Mouse (Mus musculus): ENCODE measurements around the gene Rab17. TPM values are rescaled to one million over a fixed set of nuclear protein-coding genes. Genes with fewer than 3 reads are reported as not detected.

The Rab17 gene
- total and polyA plus RNA-seq, 3 experiments = not detected

DNA sequence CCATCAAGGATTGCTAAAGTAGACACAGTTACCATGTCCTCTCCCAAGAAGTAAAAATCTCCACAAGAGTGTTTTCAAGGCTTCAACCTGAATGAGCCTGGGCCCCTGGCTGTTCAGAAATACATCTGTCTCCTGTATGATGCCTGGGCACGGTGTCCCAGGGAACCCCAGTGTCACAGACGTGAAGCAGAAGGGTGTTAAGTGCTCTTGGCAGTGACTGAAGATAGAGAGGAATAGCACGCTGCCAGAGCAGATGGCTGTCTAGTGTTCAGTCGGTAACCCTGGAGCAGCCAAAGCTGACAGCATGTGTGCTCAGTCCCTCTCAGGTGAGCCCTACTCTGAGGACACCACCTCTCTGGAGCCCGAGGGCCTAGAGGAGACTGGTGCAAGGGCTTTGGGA, 36.5 kb downstream of the Rab17 start:
- H3K4me1 ChIP-seq (ENCODE audit: control insufficient read depth in 1 of 2, insufficient read depth in 2 of 2, low read length in 2 of 2) = no peaks in the 10 kb centered on the region

DNA sequence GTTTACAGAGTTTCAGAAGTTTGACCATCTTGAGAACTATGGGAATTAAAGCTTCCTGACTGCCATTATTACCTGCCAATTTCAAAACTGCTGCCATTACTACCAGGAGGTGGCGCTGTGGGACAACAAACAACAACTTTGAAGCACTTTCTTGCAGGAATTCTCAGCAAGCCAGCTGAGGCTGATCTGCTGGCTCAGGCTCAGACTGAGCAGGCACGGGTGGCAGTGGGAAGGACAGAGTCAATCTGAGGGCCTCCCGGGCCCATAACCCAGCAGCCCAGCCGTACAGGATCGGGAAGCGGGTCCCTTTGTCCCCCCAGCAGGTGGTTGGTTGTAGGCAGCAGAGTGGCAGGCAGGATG, 40.9 kb downstream of the Rab17 start:
- DNase-seq (ENCODE audit: low read depth, low spot score) = peak; percentile 68

More for the DNA sequence above, 36.5 kb downstream of the Rab17 start:
- Histone ChIP-seq H3K79me2 (ENCODE audit: control insufficient read depth, insufficient read depth, low read length, poor library complexity) (no peaks in the 10 kb centered on the region), H3K27me3 (ENCODE audit: control insufficient read depth in 1 of 2, insufficient read depth in 2 of 2, low read length in 2 of 2) (no peaks in the 10 kb centered on the region; a peak in 1 of 4 replicates), H3K9ac (ENCODE audit: control insufficient read depth, low read depth, low read length, poor library complexity, severe bottlenecking) (no peak overlapping the region), H3K36me3 (ENCODE audit: control insufficient read depth in 1 of 2, insufficient read depth in 2 of 2, low read length in 2 of 2) (no peaks in the 10 kb centered on the region), H3K9me3 (replicated peaks; ENCODE audit: insufficient read depth, low read length) (no peaks in the 10 kb centered on the region), H3K4me3 (ENCODE audit: control insufficient read depth in 1 of 2, insufficient read depth in 1 of 2, low read depth in 2 of 2, low read length in 2 of 2) (no peak overlapping the region), H3K27ac (ENCODE audit: control insufficient read depth, low read depth, low read length) (no peak overlapping the region)
- DNase-seq (ENCODE audit: low read depth, low spot score) = no peak
- TF ChIP-seq NELFE (IDR thresholded peaks at IDR 0.05; ENCODE audit: low read depth, low read length) (no peak), E2F4 (IDR thresholded peaks at IDR 0.05; ENCODE audit: borderline replicate concordance, low read depth, low read length) (no peak), ZKSCAN1 (IDR thresholded peaks at IDR 0.05; ENCODE audit: low read depth, low read length) (no peak), BHLHE40 (IDR thresholded peaks at IDR 0.05; ENCODE audit: borderline replicate concordance, low read depth, low read length) (no peak), ELF1 (IDR thresholded peaks at IDR 0.05; ENCODE audit: low read depth, low read length) (no peak), ETS1 (IDR thresholded peaks at IDR 0.05; ENCODE audit: low read depth, low read length) (no peak), GATA1 (IDR thresholded peaks at IDR 0.05; ENCODE audit: low read depth, low read length) (no peak), MYC (IDR thresholded peaks at IDR 0.05; ENCODE audit: low read depth, low read length) (no peak)

DNA sequence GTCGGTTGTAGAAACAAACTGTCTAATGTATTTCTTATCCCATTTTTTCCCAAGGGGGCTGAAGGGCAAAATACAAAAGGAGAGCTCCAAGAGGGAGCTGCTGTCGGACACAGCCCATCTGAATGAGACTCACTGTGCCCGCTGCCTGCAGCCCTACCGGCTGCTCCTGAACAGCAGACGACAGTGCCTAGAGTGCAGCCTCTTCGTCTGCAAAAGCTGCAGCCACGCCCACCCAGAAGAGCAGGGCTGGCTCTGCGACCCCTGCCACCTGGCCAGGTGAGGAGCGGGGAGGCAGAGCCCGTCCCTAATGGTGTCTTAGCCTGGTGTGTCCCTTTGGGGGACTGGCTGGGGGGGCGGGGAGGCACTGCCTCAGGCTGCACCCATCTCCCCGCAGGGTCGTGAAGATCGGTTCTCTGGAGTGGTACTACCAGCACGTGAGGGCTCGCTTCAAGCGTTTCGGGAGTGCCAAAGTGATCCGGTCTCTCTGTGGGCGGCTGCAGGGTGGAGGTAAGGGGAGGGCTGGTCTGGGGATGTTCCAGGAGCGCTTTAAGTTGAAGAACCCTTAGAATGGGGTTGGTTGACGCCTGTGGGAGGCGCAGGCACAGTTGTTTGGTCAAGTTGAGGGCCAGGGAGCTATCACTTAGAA, 41.4 kb downstream of the Rab17 start:
- TF ChIP-seq MYC (IDR thresholded peaks at IDR 0.05; ENCODE audit: low read depth, low read length) (no peak), ZC3H11A (IDR thresholded peaks at IDR 0.05; ENCODE audit: low read depth, low read length) (no peak), GATA1 (IDR thresholded peaks at IDR 0.05; ENCODE audit: low read depth, low read length) (no peak), ZKSCAN1 (IDR thresholded peaks at IDR 0.05; ENCODE audit: low read depth, low read length) (no peak)
- H3K79me2 ChIP-seq (ENCODE audit: control insufficient read depth, insufficient read depth, low read length, poor library complexity) = no peaks in the 10 kb centered on the region
- H3K27ac ChIP-seq (ENCODE audit: control insufficient read depth, low read depth, low read length) = no peak overlapping the region
- H3K9ac ChIP-seq (ENCODE audit: control insufficient read depth, low read depth, low read length, poor library complexity, severe bottlenecking) = no peak overlapping the region
- no peaks in the 10 kb centered on the region for H3K36me3 ChIP-seq (ENCODE audit: control insufficient read depth in 1 of 2, insufficient read depth in 2 of 2, low read length in 2 of 2)
- no peaks in the 10 kb centered on the region for H3K9me3 ChIP-seq (replicated peaks; ENCODE audit: insufficient read depth, low read length)
- H3K4me3 ChIP-seq (ENCODE audit: control insufficient read depth in 1 of 2, insufficient read depth in 1 of 2, low read depth in 2 of 2, low read length in 2 of 2) = no peak overlapping the region
- H3K4me1 ChIP-seq (ENCODE audit: control insufficient read depth in 1 of 2, insufficient read depth in 2 of 2, low read length in 2 of 2) = no peaks in the 10 kb centered on the region
- DNase-seq (ENCODE audit: low read depth, low spot score) = no peak
- H3K27me3 ChIP-seq (ENCODE audit: control insufficient read depth in 1 of 2, insufficient read depth in 2 of 2, low read length in 2 of 2) = no peaks in the 10 kb centered on the region

More for the DNA sequence above, 40.9 kb downstream of the Rab17 start:
- Histone ChIP-seq H3K4me1 (ENCODE audit: control insufficient read depth in 1 of 2, insufficient read depth in 2 of 2, low read length in 2 of 2) (no peaks in the 10 kb centered on the region), H3K79me2 (ENCODE audit: control insufficient read depth, insufficient read depth, low read length, poor library complexity) (no peaks in the 10 kb centered on the region), H3K4me3 (ENCODE audit: control insufficient read depth in 1 of 2, insufficient read depth in 1 of 2, low read depth in 2 of 2, low read length in 2 of 2) (no peak overlapping the region), H3K36me3 (ENCODE audit: control insufficient read depth in 1 of 2, insufficient read depth in 2 of 2, low read length in 2 of 2) (no peaks in the 10 kb centered on the region), H3K9me3 (replicated peaks; ENCODE audit: insufficient read depth, low read length) (no peaks in the 10 kb centered on the region), H3K27ac (ENCODE audit: control insufficient read depth, low read depth, low read length) (no peak overlapping the region), H3K9ac (ENCODE audit: control insufficient read depth, low read depth, low read length, poor library complexity, severe bottlenecking) (no peak overlapping the region), H3K27me3 (ENCODE audit: control insufficient read depth in 1 of 2, insufficient read depth in 2 of 2, low read length in 2 of 2) (no peaks in the 10 kb centered on the region)
- TF ChIP-seq E2F4 (IDR thresholded peaks at IDR 0.05; ENCODE audit: borderline replicate concordance, low read depth, low read length) = no peak
- no peak for TF ChIP-seq USF1 (IDR thresholded peaks at IDR 0.05; ENCODE audit: low read depth, low read length)
- no peak for TF ChIP-seq ZMIZ1 (IDR thresholded peaks at IDR 0.05; ENCODE audit: low read depth, low read length)
- peak; percentile 83 for TF ChIP-seq RAD21 (IDR thresholded peaks at IDR 0.05; ENCODE audit: low read depth, low read length)
- no peak for TF ChIP-seq MXI1 (IDR thresholded peaks at IDR 0.05; ENCODE audit: low read depth, low read length)
- no peak for TF ChIP-seq CHD2 (IDR thresholded peaks at IDR 0.05; ENCODE audit: low read length)
- TF ChIP-seq ZC3H11A (IDR thresholded peaks at IDR 0.05; ENCODE audit: low read depth, low read length) = peak; percentile 71
- no peak for TF ChIP-seq MEF2A (IDR thresholded peaks at IDR 0.05; ENCODE audit: extremely low read depth, insufficient replicate concordance, low read depth, low read length, poor library complexity, severe bottlenecking)
- TF ChIP-seq CTCF (IDR thresholded peaks at IDR 0.05 in 2 of 3, conservative IDR thresholded peaks at IDR 0.05 in 1 of 3; ENCODE audit: control insufficient read depth in 1 of 3, insufficient read depth in 1 of 3, low read depth in 2 of 3, low read length in 3 of 3, poor library complexity in 1 of 3, severe bottlenecking in 1 of 3) = peak; percentile 63 to 82 (median 67)
- no peak for TF ChIP-seq SIN3A (IDR thresholded peaks at IDR 0.05; ENCODE audit: low read length)
- TF ChIP-seq POLR2AphosphoS5 (IDR thresholded peaks at IDR 0.05; ENCODE audit: borderline replicate concordance, low read depth, low read length) = no peak
- TF ChIP-seq TAL1 (IDR thresholded peaks at IDR 0.05; ENCODE audit: low read length) = no peak
- TF ChIP-seq SMC3 (IDR thresholded peaks at IDR 0.05; ENCODE audit: low read depth, low read length) = peak; percentile 77
- no peak for TF ChIP-seq GATA1 (IDR thresholded peaks at IDR 0.05; ENCODE audit: low read depth, low read length)
- no peak for TF ChIP-seq MYC (IDR thresholded peaks at IDR 0.05; ENCODE audit: low read depth, low read length)

Data from MEL (cell line).